8 mouse cellular contexts compared by ENCODE assay signal in genomic region chr5:24576801-24577182, GRCm38 (mm10). TPM values are rescaled to one million over a fixed set of nuclear protein-coding genes. Genes with fewer than 3 reads are reported as not detected.
DNase-seq lines count a peak whose midpoint lies in the region; ATAC-seq and TF ChIP-seq lines count a peak whose summit lies in the region.

No protein-coding gene starts in this region.

- no peak for TF ChIP-seq POLR2A in small intestine, adult 2 months (IDR thresholded peaks at IDR 0.05; ENCODE audit: low read depth, low read length)

- peaks cover 41% of the 10 kb centered on the region for H3K36me3 ChIP-seq in heart, embryonic 13.5 days
- peaks cover 45% of the 10 kb centered on the region for H3K36me3 ChIP-seq in G1E (replicated peaks)
- H3K36me3 ChIP-seq in forebrain, embryonic 10.5 days (replicated peaks): peaks cover 38% of the 10 kb centered on the region
- peaks cover 20% of the 10 kb centered on the region for H3K36me3 ChIP-seq in small intestine, adult 2 months (ENCODE audit: control insufficient read depth, insufficient read depth, low read length)

- peaks cover 17% of the 10 kb centered on the region for H3K4me1 ChIP-seq in heart, embryonic 13.5 days
- peaks cover 57% of the 10 kb centered on the region for H3K4me1 ChIP-seq in G1E (ENCODE audit: insufficient read depth, low read depth, low read length)
- peaks cover 24% of the 10 kb centered on the region for H3K4me1 ChIP-seq in forebrain, embryonic 10.5 days
- peaks cover 8% of the 10 kb centered on the region for H3K4me1 ChIP-seq in small intestine, adult 2 months (ENCODE audit: control insufficient read depth, insufficient read depth, insufficient read length, low read length)

- no peak for TF ChIP-seq CTCF in G1E (IDR thresholded peaks at IDR 0.05; ENCODE audit: low read depth, low read length)
- TF ChIP-seq CTCF in small intestine, adult 2 months (IDR thresholded peaks at IDR 0.05; ENCODE audit: extremely low read depth, insufficient read length, insufficient replicate concordance, low read depth, low read length): no peak

- H3K27ac ChIP-seq in heart, embryonic 13.5 days (replicated peaks): peak overlapping the region; percentile 79
- peak overlapping the region; percentile 93 for H3K27ac ChIP-seq in forebrain, embryonic 10.5 days
- H3K27ac ChIP-seq in small intestine, adult 2 months (ENCODE audit: insufficient read depth, low read depth, low read length): peak overlapping the region; percentile 4; the same call in 1 of the 2 replicates

- intact Hi-C loops in heart, postnatal 25 days (cut with DNase I): loop anchor here (5.0 kb wide), 2 partner anchors 44 to 124 kb away; partner anchors contain the start of gene Agap3
- intact Hi-C loops in left cerebral cortex, postnatal 36 days (cut with DNase I): no loop called here

- peak overlapping the region; percentile 89 for H3K4me3 ChIP-seq in heart, embryonic 13.5 days
- peak overlapping the region; percentile 88 for H3K4me3 ChIP-seq in G1E (ENCODE audit: low read depth, low read length)
- H3K4me3 ChIP-seq in forebrain, embryonic 10.5 days: peak overlapping the region; percentile 91
- H3K4me3 ChIP-seq in small intestine, adult 2 months (ENCODE audit: low read depth, low read length): peak overlapping the region; percentile 75

- peak overlapping the region; percentile 93 for H3K9ac ChIP-seq in heart, embryonic 13.5 days

- H3K27me3 ChIP-seq in heart, embryonic 13.5 days (replicated peaks): no peaks in the 10 kb centered on the region
- H3K27me3 ChIP-seq in G1E (ENCODE audit: insufficient read depth, low read length): no peaks in the 10 kb centered on the region
- no peaks in the 10 kb centered on the region for H3K27me3 ChIP-seq in forebrain, embryonic 10.5 days (ENCODE audit: poor library complexity, severe bottlenecking)
- no peaks in the 10 kb centered on the region for H3K27me3 ChIP-seq in small intestine, adult 2 months (ENCODE audit: control insufficient read depth, insufficient read depth, low read length)

- WGBS in heart, embryonic 13.5 days: 1% methylated on average over 32 of the region's 32 CpGs
- under 1% methylated on average over 32 of the region's 32 CpGs for whole genome bisulfite sequencing in forebrain, embryonic 10.5 days
- 2% methylated on average over 32 of the region's 32 CpGs for WGBS in small intestine, adult 2 months

- DNase-seq in heart, postnatal 25 days (ENCODE audit: low spot score): no peak
- peak; percentile 65 for DNase-seq in G1E (ENCODE audit: low spot score)
- no peak for DNase-seq in forebrain, embryonic 10.5 days (ENCODE audit: extremely low spot score, low spot score)
- DNase-seq in liver: peak; percentile 39
- DNase-seq in ovary, postnatal 14 days (ENCODE audit: low spot score): no peak
- DNase-seq in left cerebral cortex, postnatal 36 days (ENCODE audit: low spot score in 2 of 2): no peak

- H3K9me3 ChIP-seq in heart, embryonic 13.5 days: no peaks in the 10 kb centered on the region
- no peaks in the 10 kb centered on the region for H3K9me3 ChIP-seq in G1E (replicated peaks)
- H3K9me3 ChIP-seq in forebrain, embryonic 10.5 days: no peaks in the 10 kb centered on the region

- no peak for ATAC-seq in heart, embryonic 13.5 days (ENCODE audit: extremely low read depth, insufficient number of reproducible peaks, low FRiP score, low TSS enrichment)
- ATAC-seq in G1E (ENCODE audit: extremely low read depth, insufficient number of reproducible peaks, low FRiP score, poor library complexity, severe bottlenecking): no peak

- peak overlapping the region; percentile 92 for H3K4me2 ChIP-seq in heart, embryonic 13.5 days

RNA-seq across cellular contexts. Expression of gene Abcf2, which starts 0.5 kb away (rescaled TPM):
- polyA plus RNA-seq in heart, embryonic 13.5 days (2015; fragmentation: Nextera tagmentation; extraction: Ambion mirVana): 66.7 and 70.7 TPM in 2 replicates
- total RNA-seq in heart, postnatal 25 days (2021): 10 to 100 TPM; 48.0 to 53.2 TPM
- 54.2 and 58.8 TPM in 2 replicates for total RNA-seq in G1E (2014; fragmentation: Nextera tagmentation)
- total RNA-seq in G1E (2017): 89.5 and 94.6 TPM in 2 replicates
- polyA plus RNA-seq in G1E (2012): 68.5 and 81.4 TPM in 2 replicates
- 193 and 197 TPM in 2 replicates for polyA plus RNA-seq in forebrain, embryonic 10.5 days (2016; fragmentation: Nextera tagmentation; extraction: Ambion mirVana)
- 20.4 and 32.3 TPM in 2 replicates for polyA plus RNA-seq in small intestine, adult 2 months (2012; rRNA removed)
- total RNA-seq in left cerebral cortex, postnatal 36 days (2021): 10 to 100 TPM; 85.2 to 90.3 TPM

RNA-seq across cellular contexts. Expression of gene Chpf2, which starts 9.7 kb away (rescaled TPM):
- 16.1 and 16.6 TPM in 2 replicates for polyA plus RNA-seq in heart, embryonic 13.5 days (2015; fragmentation: Nextera tagmentation; extraction: Ambion mirVana)
- total RNA-seq in heart, postnatal 25 days (2021): 1 to 10 TPM; 7.8 to 9.7 TPM
- total RNA-seq in G1E (2014; fragmentation: Nextera tagmentation) (5.9 and 15.8 TPM in 2 replicates), G1E (2017) (7.3 and 14.9 TPM in 2 replicates)
- polyA plus RNA-seq in G1E (2012): 19.9 and 28.5 TPM in 2 replicates
- 15.1 and 16.0 TPM in 2 replicates for polyA plus RNA-seq in forebrain, embryonic 10.5 days (2016; fragmentation: Nextera tagmentation; extraction: Ambion mirVana)
- polyA plus RNA-seq in small intestine, adult 2 months (2012; rRNA removed): 19.9 and 25.7 TPM in 2 replicates
- total RNA-seq in left cerebral cortex, postnatal 36 days (2021): 10 to 100 TPM; 69.2 to 76.9 TPM

RNA-seq across cellular contexts. Expression of gene 4931409K22Rik, which starts 20.2 kb away (rescaled TPM):
- polyA plus RNA-seq in heart, embryonic 13.5 days (2015; fragmentation: Nextera tagmentation; extraction: Ambion mirVana): 0.08 and 0.11 TPM in 2 replicates
- total RNA-seq in heart, postnatal 25 days (2021): not detected
- not detected in 2 replicates for total RNA-seq in G1E (2014; fragmentation: Nextera tagmentation)
- 0.06 TPM in 1 of 2 replicates, not detected in the other for total RNA-seq in G1E (2017)
- polyA plus RNA-seq in G1E (2012): not detected in 2 replicates
- polyA plus RNA-seq in forebrain, embryonic 10.5 days (2016; fragmentation: Nextera tagmentation; extraction: Ambion mirVana): 0.06 TPM in 1 of 2 replicates, not detected in the other
- not detected in 2 replicates for polyA plus RNA-seq in small intestine, adult 2 months (2012; rRNA removed)
- total RNA-seq in left cerebral cortex, postnatal 36 days (2021): under 1 TPM in 1 of 2 experiments, not detected in 1; 0.23 TPM

RNA-seq across cellular contexts. Expression of gene Asb10, which starts 36.0 kb away (rescaled TPM):
- 4.1 TPM in 2 replicates for polyA plus RNA-seq in heart, embryonic 13.5 days (2015; fragmentation: Nextera tagmentation; extraction: Ambion mirVana)
- 10 to 100 TPM; 85.1 to 85.9 TPM for total RNA-seq in heart, postnatal 25 days (2021)
- not detected in 2 replicates for total RNA-seq in G1E (2014; fragmentation: Nextera tagmentation)
- total RNA-seq in G1E (2017): not detected in 2 replicates
- 0.04 TPM in 1 of 2 replicates, not detected in the other for polyA plus RNA-seq in G1E (2012)
- 0.09 and 0.15 TPM in 2 replicates for polyA plus RNA-seq in forebrain, embryonic 10.5 days (2016; fragmentation: Nextera tagmentation; extraction: Ambion mirVana)
- polyA plus RNA-seq in small intestine, adult 2 months (2012; rRNA removed): 0.42 and 0.47 TPM in 2 replicates
- under 1 TPM in 1 of 2 experiments, not detected in 1; 0.27 TPM for total RNA-seq in left cerebral cortex, postnatal 36 days (2021)

RNA-seq across cellular contexts. Expression of gene Smarcd3, which starts 47.4 kb away (rescaled TPM):
- polyA plus RNA-seq in heart, embryonic 13.5 days (2015; fragmentation: Nextera tagmentation; extraction: Ambion mirVana): 54.5 and 58.5 TPM in 2 replicates
- 10 to 100 TPM; 69.0 to 69.3 TPM for total RNA-seq in heart, postnatal 25 days (2021)
- total RNA-seq in G1E (2014; fragmentation: Nextera tagmentation) (not detected in 2 replicates), G1E (2017) (0.06 and 0.22 TPM in 2 replicates)
- polyA plus RNA-seq in G1E (2012): 0.12 TPM in 1 of 2 replicates, not detected in the other
- 34.7 and 39.7 TPM in 2 replicates for polyA plus RNA-seq in forebrain, embryonic 10.5 days (2016; fragmentation: Nextera tagmentation; extraction: Ambion mirVana)
- polyA plus RNA-seq in small intestine, adult 2 months (2012; rRNA removed): 8.5 and 9.0 TPM in 2 replicates
- 100 to 1,000 TPM in 1 of 2 experiments, 10 to 100 TPM in 1; 95.3 to 108 TPM for total RNA-seq in left cerebral cortex, postnatal 36 days (2021)

Comparison
In these comparisons a context has a peak if more than half of its experiments do, and no peak if none do; other contexts are left out.
1. H3K27ac ChIP-seq: peak in every context shown above with its lines; median percentile 93 in forebrain, embryonic 10.5 days; 79 in heart, embryonic 13.5 days; 4 in small intestine, adult 2 months.
2. DNase-seq: peak in G1E (single experiment) and liver (single experiment); none in heart, postnatal 25 days (single experiment), forebrain, embryonic 10.5 days (single experiment), ovary, postnatal 14 days (single experiment) and left cerebral cortex, postnatal 36 days (0 of 2).
3. Peak in every context shown above with its lines, with median percentiles within 50 percentile points of each other: H3K4me3 ChIP-seq.